Mouse (Mus musculus) forebrain, embryonic 11.5 days (tissue): ENCODE data around the gene Nlrc4. TPM values are rescaled to one million over a fixed set of nuclear protein-coding genes. Genes with fewer than 3 reads are reported as not detected.
"Not testable (repeated sequence)": the region's sequence is repeated elsewhere in the genome, so short reads cannot be mapped to it uniquely, and the experiment has no call there.

ENCODE experiments used
- ATAC-seq: fragments of 200-750 bp; cut with Nextera tagmentation; replicated peaks from 2 replicates; pipeline ENCODE4 v1.8.0; 2017; ENCODE audit warnings: moderate TSS enrichment; ENCODE audit not compliant: low FRiP score
- DNase-seq: peaks from one replicate; pipeline ENCODE4 v3.0.0-alpha.2; 2017; ENCODE audit warnings: low spot score
- H3K27ac ChIP-seq: fragments of 300-500 bp; sonication (generic); 2 replicates; pipeline ENCODE4 v1.5.1; 2014; ENCODE audit warnings: low read depth, low read length
- H3K27me3 ChIP-seq: fragments of 300-500 bp; sonication (generic); 2 replicates; pipeline ENCODE4 v1.6.1; 2014; ENCODE audit warnings: mild to moderate bottlenecking, low read length, mixed read lengths; ENCODE audit not compliant: control insufficient read depth, insufficient read depth
- H3K36me3 ChIP-seq: fragments of 300-500 bp; sonication (generic); 2 replicates; pipeline ENCODE4 v1.6.1; 2014; ENCODE audit warnings: mild to moderate bottlenecking, low read length, moderate library complexity, mixed read lengths; ENCODE audit not compliant: control insufficient read depth, insufficient read depth
- H3K4me1 ChIP-seq: fragments of 300-500 bp; sonication (generic); replicated peaks from 2 replicates; pipeline ENCODE4 v1.6.1; 2014; ENCODE audit warnings: low read length, mixed read lengths; ENCODE audit not compliant: control insufficient read depth, insufficient read depth
- H3K4me2 ChIP-seq: fragments of 300-500 bp; sonication (generic); 2 replicates; pipeline ENCODE4 v1.6.1; 2014; ENCODE audit warnings: low read depth, mild to moderate bottlenecking, low read length, moderate library complexity, mixed read lengths; ENCODE audit not compliant: severe bottlenecking
- H3K4me3 ChIP-seq: fragments of 300-500 bp; sonication (generic); 2 replicates; pipeline ENCODE4 v1.5.1; 2014; ENCODE audit warnings: low read depth, low read length
- H3K9ac ChIP-seq: fragments of 300-500 bp; sonication (generic); 2 replicates; pipeline ENCODE4 v1.6.1; 2014; ENCODE audit warnings: low read length
- H3K9me3 ChIP-seq: fragments of 300-500 bp; sonication (generic); 2 replicates; pipeline ENCODE4 v1.6.1; 2016; ENCODE audit warnings: low read length, mixed read lengths; ENCODE audit not compliant: control insufficient read depth
- WGBS: fragments of 180-500 bp; shearing (Covaris S2); extraction: QIAGEN DNeasy Blood & Tissue Kit; methylation state at CpG from one replicate; pipeline ENCODE4 v1.1.7; 2014; 5-methylcytosine and 5-hydroxymethylcytosine counted together
- polyA plus RNA-seq: library from polyadenylated mRNA; unstranded; fragments of >200 nt; fragmentation: Nextera tagmentation; extraction: Ambion mirVana; gene quantifications from 2 replicates; pipeline ENCODE4 v1.2.1, GENCODE M21; 2014

Nlrc4 gene
- polyA plus RNA-seq, 1 experiment from 2014 or later: 0.19 TPM

GRCm38 (mm10) chr17:74480361-74481069 is 21.6 kb upstream of the Nlrc4 start:
- Histone ChIP-seq H3K27me3 (no peaks in the 10 kb centered on the region), H3K4me1 (no peaks in the 10 kb centered on the region), H3K4me3 (no peak overlapping the region), H3K36me3 (no peaks in the 10 kb centered on the region), H3K9me3 (no peaks in the 10 kb centered on the region), H3K4me2 (no peak overlapping the region), H3K9ac (no peak overlapping the region), H3K27ac (no peak overlapping the region)
- no peak for ATAC-seq
- 90% methylated on average over 14 of the region's 14 CpGs for WGBS
- no peak for DNase-seq

GRCm38 (mm10) chr17:74470133-74470532 is 11.2 kb upstream of the Nlrc4 start:
- H3K27ac ChIP-seq, DNase-seq, H3K27me3 ChIP-seq, H3K4me3 ChIP-seq, H3K36me3 ChIP-seq, H3K4me2 ChIP-seq, ATAC-seq, H3K4me1 ChIP-seq, H3K9ac ChIP-seq, H3K9me3 ChIP-seq: not testable (repeated sequence)
- 78% methylated on average over 6 of the region's 6 CpGs for WGBS

DNA sequence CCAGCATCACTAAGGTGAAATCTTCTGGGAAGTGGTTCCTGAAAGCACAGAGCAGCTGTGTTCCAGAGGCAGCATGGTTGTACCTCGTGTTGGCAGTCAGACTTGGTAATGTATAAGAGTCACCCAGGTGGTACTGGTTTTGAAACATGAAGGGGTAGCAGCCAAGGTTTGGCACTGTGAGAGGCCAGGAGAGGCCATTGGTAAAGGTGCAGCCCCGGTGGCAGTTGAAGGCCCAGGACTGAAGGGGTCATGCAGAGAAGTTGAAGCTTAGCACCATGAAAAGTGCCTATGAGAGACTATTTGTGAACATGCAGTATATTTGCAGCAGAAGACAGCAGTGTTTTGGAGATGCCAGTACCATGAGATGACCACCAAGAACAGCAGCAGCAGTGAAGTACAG is 9.0 kb upstream of the Nlrc4 start:
- H3K27ac ChIP-seq, DNase-seq, H3K4me3 ChIP-seq, ATAC-seq, H3K36me3 ChIP-seq, H3K4me1 ChIP-seq, H3K27me3 ChIP-seq, H3K9ac ChIP-seq, H3K4me2 ChIP-seq, H3K9me3 ChIP-seq: not testable (repeated sequence)
- 79% methylated on average over 2 of the region's 2 CpGs for WGBS

DNA sequence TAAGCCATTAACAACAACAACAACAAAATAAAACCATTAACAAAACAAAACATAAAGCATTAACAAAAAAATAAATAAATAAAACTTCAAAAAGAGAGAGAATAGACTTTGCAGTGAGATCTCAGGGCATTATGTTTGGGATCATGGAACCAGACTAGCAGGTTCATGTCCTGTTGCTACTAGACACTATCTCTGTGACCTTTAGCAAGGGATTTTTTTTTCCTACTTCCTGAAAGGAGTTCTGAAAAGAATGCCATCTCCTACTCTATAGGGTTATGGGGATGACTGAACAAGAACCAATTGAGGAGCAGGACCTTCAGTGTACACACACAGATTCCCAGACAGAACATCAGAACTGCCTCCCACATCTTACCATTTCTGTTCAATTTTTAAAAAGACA is 4.6 kb upstream of the Nlrc4 start:
- H3K4me1 ChIP-seq: no peaks in the 10 kb centered on the region
- H3K4me3 ChIP-seq: no peak overlapping the region
- no peak overlapping the region for H3K27ac ChIP-seq
- H3K4me2 ChIP-seq: no peak overlapping the region
- H3K9ac ChIP-seq: no peak overlapping the region
- H3K36me3 ChIP-seq: no peaks in the 10 kb centered on the region
- no peaks in the 10 kb centered on the region for H3K27me3 ChIP-seq
- DNase-seq (no peak), ATAC-seq (no peak)
- no peaks in the 10 kb centered on the region for H3K9me3 ChIP-seq

- no peak overlapping the region for H3K4me3 ChIP-seq
- H3K4me1 ChIP-seq: no peaks in the 10 kb centered on the region
- H3K27me3 ChIP-seq: no peaks in the 10 kb centered on the region
- ATAC-seq (no peak), DNase-seq (no peak)
- no peak overlapping the region for H3K27ac ChIP-seq
- H3K9ac ChIP-seq: no peak overlapping the region
- 76% methylated on average over 10 of the region's 10 CpGs for WGBS
- no peaks in the 10 kb centered on the region for H3K36me3 ChIP-seq
- no peaks in the 10 kb centered on the region for H3K9me3 ChIP-seq
- no peak overlapping the region for H3K4me2 ChIP-seq
Measured at GRCm38 (mm10) chr17:74457972-74458677, 817 bp downstream of the Nlrc4 start.

DNA sequence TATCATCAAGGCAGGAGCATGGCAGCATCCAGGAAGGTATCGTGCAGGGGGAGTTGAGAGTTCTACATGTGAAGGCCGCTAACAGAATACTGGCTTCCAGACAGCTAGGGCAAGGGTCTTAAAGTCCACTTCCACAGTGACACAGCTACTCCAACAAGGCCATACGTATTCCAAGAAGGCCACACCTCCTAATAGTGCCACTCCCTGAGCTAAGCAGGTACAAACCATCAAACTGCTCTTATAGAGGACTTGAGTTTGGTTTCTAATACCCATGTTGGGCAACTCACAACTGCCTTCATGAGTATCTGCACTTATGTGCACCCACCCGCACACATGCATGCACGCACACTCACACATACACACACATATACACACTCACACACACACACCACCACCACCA is 2.1 kb downstream of the Nlrc4 start:
- ATAC-seq: no peak
- Histone ChIP-seq H3K9ac (no peak overlapping the region), H3K4me2 (no peak overlapping the region), H3K4me1 (no peaks in the 10 kb centered on the region), H3K27ac (no peak overlapping the region), H3K9me3 (no peaks in the 10 kb centered on the region), H3K36me3 (no peaks in the 10 kb centered on the region), H3K4me3 (no peak overlapping the region), H3K27me3 (no peaks in the 10 kb centered on the region)
- 93% methylated on average over 5 of the region's 5 CpGs for WGBS
- no peak for DNase-seq

DNA sequence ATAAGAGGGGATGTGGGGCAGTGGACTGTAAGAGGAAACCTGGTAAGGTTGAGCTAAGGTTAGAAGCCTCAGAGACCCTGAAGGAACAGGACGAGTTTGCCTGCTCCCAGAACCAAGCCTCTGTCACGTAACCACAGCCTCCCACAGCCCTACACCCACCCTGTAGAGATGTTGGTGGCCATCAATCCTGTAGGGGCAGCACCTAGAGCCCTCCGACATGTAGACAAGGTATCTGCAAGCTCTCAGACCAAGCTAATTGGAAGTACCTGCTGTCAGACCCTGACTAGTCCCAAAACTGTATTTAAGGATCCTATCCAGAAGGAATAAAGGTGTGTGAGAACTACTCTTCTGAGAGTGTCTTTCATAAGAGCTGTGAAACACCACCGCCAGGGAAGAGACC is 3.5 kb downstream of the Nlrc4 start:
- Histone ChIP-seq H3K27ac (no peak overlapping the region), H3K9ac (no peak overlapping the region), H3K4me1 (no peaks in the 10 kb centered on the region), H3K9me3 (no peaks in the 10 kb centered on the region), H3K36me3 (no peaks in the 10 kb centered on the region), H3K4me2 (no peak overlapping the region), H3K4me3 (no peak overlapping the region), H3K27me3 (no peaks in the 10 kb centered on the region)
- ATAC-seq (no peak), DNase-seq (no peak)
- 89% methylated on average over 4 of the region's 4 CpGs for WGBS

DNA sequence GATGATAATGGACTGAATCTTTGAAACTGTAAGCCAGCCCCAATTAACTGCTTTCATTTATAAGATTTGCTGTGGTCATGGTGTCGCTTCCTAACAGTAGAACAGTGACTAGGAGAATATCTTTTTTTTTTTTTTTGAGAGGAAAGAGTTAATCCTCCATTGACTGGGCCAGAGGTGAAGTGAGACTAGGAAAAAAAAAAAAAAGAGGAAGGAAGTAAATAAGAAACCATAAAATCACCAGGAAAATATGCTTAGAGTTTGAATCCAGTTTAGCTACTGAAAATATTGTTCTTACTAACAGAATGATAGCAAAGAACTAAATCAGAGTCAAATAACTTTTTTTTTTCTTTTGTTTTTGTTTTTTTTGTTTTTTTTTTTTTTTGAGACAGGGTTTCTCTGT is 4.3 kb downstream of the Nlrc4 start:
- DNase-seq (no peak), ATAC-seq (no peak)
- 88% methylated on average over 1 of the region's 1 CpGs for WGBS
- Histone ChIP-seq H3K27me3 (no peaks in the 10 kb centered on the region), H3K36me3 (no peaks in the 10 kb centered on the region), H3K9ac (no peak overlapping the region), H3K4me2 (no peak overlapping the region), H3K4me1 (no peaks in the 10 kb centered on the region), H3K4me3 (no peak overlapping the region), H3K9me3 (no peaks in the 10 kb centered on the region), H3K27ac (no peak overlapping the region)

- no peak for ATAC-seq
- no peak overlapping the region for H3K27ac ChIP-seq
- no peak overlapping the region for H3K9ac ChIP-seq
- H3K27me3 ChIP-seq: no peaks in the 10 kb centered on the region
- H3K9me3 ChIP-seq: no peaks in the 10 kb centered on the region
- no peak overlapping the region for H3K4me3 ChIP-seq
- H3K36me3 ChIP-seq: no peaks in the 10 kb centered on the region
- no peak overlapping the region for H3K4me2 ChIP-seq
- no peak for DNase-seq
- no peaks in the 10 kb centered on the region for H3K4me1 ChIP-seq
- 76% methylated on average over 3 of the region's 3 CpGs for WGBS
Measured at GRCm38 (mm10) chr17:74453928-74454327, 5.0 kb downstream of the Nlrc4 start.
